Mouse (Mus musculus) gonadal fat pad, adult 2 months (tissue): Measurements from ENCODE around the gene Sec13. TPM values are rescaled to one million over a fixed set of nuclear protein-coding genes. Genes with fewer than 3 reads are reported as not detected.

Experiments
- DNase-seq: peaks from one replicate; pipeline ENCODE4 v3.0.0-alpha.2; 2012; ENCODE audit warnings: low read depth
- polyA plus RNA-seq: library from polyadenylated mRNA; depleted of rRNA; stranded (reverse); fragments of >200 nt; gene quantifications from 2 replicates; pipeline ENCODE4 v1.2.3, GENCODE M21; 2012; rRNA removed

Gene Sec13
- polyA plus RNA-seq, 1 experiment: 231 TPM

DNA sequence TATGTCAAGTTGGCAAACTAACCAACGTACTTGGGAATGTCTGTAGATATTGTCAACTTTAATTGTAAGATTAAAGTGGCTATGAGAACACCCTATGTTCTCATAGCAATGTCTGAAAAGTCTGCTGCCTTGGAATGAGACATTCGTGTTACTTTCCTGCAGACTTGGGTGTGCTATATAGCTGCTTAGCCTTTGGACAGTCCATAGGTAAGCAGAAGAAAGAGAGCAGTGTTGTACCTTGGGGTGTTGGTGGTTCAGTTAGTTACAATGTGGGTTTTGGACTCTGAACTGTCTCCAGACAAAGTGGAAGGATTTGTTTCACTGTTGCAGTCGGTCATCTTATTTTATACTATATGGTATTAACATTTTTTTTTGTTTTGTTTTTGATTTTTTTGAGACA is 27.8 kb downstream of the Sec13 start:
- no peak for DNase-seq

DNA sequence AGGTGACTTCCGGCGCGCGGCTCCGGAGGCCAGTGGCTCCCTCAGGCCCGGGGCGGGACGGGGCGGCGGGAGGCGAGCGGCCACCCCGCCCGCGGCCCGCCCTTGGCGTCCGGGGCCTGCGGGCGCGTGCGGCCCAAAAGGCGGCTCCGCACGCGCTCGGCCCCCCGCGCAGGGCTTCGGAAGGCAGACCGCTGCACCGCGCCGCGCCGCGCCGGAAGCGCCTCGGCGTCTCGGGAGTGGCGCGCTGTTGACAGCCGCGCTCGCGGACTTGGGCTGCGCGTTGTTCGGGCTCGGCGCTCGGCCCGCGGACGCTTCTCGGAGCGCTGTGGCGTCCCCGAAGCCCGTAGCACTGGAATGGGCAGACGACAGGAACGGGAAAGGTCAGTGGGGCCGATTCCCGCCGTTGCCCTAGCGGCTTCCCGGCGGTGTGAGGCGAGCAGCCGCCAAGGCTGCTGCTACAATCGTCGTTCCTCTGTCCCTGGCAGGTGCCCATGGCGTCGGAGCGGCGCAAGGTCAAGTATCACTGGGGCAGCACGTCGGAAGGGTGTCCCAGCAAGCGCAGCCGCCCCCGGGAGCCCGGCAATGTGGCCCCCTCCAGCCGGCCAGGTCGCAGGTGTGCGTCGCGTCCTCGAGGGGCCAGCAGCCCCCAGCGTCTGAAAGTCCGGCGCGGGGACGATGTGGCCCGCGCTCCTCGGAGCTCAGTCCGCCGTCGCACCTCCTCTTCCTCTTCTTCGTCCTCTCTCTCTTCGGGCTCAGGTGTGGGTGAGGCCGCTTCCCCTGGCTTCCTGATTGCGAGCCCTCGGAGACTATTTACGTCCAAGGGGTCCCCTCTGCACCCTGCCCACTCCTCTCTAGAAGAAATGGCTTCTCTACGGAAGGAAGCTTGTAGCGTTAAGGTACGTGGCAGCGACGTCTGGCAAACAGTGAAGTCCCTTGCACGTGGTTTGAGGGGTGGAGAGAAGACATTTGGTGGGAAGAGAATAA is 43.0 kb downstream of the Sec13 start:
- no peak for DNase-seq

DNA sequence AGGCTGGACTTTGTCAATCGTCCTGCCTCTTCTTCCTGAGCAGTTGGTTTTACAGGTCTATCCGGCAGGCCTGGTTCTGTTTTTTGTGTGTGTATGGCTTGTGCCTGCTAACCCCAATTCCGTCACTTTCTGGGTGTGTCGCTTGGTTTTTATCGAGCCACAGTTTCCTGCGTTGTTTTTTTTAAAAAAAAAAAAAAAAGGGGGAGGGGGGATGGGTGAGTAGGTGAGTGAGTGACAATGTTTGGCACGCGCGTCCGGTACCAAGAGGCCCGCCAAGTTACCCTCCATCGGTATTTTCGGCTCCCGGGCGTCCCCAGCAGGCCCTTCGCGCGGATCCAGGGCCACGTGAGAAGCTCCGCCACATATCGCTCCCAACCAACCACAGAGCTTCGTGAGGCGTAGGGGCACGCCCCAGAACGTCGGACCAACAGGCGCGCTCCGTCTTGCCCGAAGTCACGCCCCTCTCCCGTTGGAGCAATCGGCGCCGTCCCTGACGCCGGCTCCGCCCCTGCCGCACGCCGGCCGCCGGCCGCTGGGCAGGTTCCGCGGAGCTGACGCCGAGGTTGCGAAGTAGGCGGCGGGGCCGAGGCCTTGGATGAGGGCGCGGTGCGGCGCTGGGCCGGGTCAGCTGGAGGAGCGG is 43.8 kb downstream of the Sec13 start, which contains the start of gene Tatdn2:
Gene Tatdn2 (plus strand): TSS at position 469 of the 640 bp plus-strand sequence.
- DNase-seq: peak; percentile 78

DNA sequence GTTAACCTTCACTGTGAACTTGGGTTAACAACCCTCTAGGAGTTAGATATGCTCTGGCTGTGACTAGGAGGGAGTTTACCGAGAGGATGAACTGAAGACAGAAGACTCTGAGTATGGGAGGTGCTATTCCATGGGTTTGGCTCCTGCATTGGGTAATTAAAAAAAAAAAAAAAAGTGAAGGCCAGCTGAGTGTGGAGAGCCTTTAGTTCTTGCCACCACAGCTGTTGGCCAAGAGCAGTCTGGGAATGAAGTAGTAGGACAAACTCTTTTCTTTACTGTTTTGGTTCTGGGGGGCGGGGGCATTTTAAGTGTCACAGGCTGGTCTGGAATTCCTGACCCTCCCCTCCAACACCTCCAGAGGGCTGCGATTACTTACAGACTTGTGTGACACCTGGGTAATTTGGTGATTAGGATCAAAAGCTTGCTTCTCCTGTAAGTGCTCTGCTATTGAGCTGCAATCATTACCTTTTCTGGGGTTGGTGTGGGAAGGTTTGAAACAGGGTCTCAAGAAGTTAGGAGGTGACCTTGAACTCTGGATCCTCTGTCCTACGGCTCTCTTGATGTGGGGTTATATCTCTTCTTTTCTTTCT is 44.7 kb downstream of the Sec13 start:
- no peak for DNase-seq

DNA sequence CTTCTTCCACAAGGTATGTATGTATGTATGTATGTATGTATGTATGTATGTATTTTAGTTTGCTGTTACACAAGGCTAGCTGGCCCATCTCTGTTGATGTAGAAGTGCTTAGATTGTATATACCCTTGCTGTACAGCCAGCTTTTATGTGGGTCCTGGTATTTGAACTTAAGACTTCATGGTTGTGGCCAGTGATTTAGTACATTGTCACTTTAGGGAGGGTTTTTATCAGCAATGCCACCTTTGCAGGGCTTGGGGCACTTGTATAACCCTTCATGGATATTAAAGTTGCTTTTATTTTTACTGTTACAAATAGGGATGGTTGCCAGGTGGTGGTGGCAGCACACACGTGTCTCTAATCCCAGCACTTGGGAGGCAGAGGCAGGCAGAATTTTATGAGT is 45.3 kb downstream of the Sec13 start:
- no peak for DNase-seq

DNA sequence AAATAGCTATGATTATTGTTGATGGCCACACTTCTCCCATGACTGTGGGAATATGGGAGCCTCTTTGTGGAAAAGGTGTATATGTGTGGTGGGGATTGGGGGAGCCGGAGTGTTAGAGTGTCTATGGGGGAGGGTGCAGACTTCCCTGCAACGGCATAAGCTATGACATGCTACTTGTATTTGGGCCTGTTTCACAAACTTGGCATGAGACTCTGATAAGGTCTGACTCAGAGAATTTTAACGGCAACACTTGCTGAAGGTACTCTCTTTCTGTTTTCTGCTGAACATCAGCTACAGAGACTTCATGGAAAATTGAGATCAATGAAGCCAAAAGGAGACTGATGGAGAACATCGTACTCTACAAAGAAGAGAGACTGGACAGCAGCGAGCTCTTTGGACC is 47.2 kb downstream of the Sec13 start:
- DNase-seq: no peak

DNA sequence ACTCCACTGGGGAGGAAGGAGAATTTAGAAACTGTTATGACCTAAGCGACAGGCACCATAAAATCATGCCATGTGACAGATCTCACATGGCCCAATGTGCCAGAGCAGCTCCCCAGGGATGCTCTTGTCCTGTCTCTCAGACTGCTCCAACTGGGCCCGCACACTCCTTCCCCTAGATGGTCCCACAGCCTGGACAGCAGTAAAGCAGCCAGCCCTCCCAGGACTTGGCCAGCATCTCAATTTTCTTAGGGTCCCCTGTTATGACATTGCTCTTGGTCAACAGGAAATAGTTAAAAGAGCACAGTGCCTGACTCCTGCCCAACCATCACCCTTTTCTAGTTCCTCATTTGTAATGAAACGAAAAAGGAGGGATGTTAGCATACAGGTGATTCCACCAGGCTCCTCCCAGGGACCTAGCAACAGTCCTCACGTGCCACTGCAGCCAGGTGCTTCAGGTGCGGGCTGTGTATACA is 47.8 kb downstream of the Sec13 start:
- no peak for DNase-seq

DNA sequence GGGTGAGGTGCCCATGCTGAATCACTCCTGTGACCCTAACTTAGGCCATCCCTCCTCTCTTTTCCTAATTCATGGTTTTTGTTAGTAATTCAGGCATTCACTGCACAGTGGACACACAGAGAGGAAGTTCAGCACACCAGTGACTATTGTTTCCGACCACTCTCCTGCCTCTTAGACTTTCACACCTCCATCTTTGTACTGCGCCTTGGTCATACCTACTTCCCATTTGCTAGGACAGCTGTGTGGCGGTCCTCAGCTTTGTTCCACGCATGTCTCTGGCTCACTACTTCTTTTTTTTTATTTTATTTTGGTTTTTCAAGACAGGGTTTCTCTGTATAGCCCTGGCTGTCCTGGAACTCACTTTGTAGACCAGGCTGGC is 49.5 kb downstream of the Sec13 start:
- no peak for DNase-seq

DNA sequence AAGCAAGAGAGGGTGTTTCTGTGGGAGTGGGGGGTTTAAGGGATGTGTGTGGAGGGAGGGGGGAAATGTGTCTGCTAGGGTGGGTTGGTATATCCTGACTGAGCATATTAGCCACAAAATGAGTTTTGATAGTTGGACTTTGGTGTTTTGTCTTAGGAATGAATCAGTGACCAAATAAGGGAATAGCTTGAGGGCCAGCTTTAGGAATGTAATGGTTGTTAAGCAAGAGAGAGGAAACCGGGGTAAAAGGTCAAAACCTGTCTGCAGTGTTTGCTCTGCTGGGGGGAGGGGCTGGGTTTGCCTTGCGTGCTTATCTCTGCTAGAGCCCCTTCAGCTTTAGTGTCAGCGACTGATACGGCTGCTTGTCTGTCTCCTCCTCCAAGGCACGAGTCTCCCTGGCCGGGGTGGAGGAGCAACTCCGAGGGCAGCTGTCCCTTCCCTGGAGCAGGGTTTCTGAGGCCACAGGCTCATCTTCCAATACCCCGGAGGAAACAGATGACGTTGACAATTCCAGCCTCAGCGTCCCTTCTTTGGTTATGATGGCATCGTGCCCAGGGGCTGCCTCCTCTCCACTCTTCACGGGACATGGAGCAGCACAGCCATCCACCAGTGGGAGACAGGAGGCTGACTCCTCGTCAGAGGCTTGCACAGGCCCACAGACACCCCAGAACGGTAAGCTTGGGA is 50.0 kb downstream of the Sec13 start:
- DNase-seq: peak; percentile 50

DNA sequence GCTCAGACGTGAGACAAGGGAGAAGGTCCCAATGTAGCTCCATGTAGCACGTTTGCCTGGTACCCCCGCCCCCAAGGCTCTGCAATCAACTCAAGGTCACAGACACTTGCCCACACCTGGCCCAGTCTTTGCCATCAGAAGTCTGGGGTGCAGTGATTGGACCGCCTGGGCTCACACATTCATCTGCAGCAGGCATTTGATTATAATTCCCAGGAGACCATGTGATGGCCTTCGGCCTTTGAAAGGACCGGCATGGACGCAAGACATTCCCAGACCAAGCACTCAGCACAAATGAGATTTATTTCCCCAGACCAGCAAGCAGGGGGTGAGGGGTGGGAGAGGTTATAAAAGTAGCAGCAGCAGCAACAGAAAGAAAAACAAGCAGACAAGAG is 50.5 kb downstream of the Sec13 start:
- DNase-seq: no peak

DNA sequence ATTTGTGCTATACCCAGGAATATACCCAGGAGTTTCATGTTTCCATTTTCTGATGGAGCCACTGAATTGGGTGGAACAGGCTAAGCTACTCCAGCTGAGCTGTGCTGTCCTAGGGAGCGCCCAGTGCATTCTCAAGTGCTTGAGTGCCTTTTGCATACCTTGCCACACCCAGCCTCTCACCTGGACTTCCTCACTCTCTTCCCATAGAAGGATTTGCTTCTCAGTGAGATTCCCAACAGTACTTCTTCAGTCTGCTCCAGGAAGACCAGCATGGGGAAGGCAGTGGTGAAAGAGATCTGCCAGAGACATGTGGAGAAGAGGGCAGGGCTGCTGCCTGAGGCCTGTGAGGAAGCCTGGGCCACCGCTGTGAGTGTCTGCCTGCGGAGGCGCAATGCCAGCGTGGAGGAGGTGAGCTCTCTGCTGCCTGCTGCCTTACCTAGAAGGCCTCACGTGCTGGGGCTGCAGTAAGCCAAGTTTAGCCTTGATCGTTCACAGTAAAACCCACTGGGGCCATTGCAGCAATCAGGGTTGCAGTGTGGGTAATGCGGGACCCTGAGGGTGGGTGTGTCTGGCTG is 53.9 kb downstream of the Sec13 start:
- DNase-seq: no peak

DNA sequence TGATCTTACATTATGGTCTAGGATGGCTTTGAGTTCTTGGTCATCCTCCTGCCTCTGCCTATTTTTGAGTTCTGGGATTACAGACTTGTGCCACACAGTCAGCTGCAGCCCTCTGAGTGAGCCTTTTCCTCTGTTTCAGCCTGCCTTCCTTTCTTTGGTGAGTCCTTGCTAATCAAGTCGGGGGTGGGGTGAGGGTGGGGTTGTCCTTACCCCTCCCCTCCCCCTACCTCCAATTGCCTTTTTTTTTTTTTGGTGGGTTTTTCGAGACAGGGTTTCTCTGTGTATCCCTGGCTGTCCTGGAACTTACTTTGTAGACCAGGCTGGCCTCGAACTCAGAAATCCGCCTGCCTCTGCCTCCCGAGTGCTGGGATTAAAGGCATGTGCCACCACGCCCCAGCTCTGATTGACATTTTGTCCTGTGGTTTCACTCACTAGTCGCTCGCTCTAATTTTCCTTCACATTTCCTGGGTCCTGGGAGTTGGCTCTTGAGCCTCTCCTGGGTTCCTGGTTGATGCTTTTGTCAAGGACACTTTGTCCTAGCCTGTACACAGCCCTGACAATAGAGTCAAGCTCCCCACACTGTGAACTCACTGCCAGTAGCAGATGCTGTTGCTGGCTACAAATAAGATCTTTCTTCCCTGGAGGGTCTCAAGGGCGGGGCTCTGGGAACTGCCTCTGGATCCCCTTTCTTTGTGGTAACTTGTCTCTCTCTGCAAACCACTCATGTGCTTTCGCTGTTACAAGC is 57.3 kb downstream of the Sec13 start:
- no peak for DNase-seq

DNA sequence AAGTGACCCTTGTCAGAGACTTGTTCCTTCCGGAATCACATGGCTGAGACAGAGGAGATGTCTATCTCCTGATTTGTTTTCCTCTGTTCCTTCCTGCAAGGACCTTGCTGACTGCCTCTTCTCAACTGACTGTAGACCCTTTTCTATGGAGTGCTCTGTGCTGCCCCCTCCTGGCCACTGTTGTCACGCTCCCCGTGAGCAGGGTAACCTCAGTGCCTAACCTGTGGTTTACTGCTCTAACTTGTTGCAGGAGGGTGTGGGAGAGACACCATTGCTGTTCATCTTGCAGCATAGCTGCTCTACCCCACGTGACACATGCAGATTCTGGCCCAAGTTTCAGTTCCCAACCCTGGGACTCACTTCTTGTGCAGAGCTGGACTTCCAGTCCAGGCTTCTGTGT is 59.3 kb downstream of the Sec13 start:
- DNase-seq: no peak

DNA sequence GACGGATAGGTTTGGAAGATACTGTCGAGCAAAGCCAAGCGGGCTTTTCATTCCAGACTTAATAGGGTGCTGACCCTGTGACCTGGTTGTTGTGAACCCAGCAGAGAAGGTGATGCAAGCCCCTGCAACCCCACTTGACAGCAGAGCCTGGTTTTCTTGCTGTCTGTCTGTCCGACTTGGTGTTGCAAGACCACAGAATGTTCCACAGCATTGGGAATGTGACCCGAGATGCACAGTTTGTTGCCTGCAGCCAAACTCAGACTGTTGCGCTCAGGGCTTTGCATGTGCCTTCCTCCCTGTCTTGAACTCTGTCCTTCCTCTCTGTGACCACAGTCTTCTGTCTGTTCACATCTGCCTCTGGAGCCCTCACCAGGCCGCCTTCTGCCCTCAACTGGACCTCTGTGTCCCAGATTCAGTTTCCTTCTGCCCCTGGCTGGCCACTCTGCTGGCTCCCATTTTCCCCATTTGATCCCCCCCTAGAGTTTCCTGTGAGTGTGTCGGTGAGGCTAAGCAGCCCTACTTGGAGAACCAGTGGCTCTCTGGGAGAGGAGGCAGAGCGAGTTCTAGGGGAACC is 60.5 kb downstream of the Sec13 start:
- no peak for DNase-seq

DNA sequence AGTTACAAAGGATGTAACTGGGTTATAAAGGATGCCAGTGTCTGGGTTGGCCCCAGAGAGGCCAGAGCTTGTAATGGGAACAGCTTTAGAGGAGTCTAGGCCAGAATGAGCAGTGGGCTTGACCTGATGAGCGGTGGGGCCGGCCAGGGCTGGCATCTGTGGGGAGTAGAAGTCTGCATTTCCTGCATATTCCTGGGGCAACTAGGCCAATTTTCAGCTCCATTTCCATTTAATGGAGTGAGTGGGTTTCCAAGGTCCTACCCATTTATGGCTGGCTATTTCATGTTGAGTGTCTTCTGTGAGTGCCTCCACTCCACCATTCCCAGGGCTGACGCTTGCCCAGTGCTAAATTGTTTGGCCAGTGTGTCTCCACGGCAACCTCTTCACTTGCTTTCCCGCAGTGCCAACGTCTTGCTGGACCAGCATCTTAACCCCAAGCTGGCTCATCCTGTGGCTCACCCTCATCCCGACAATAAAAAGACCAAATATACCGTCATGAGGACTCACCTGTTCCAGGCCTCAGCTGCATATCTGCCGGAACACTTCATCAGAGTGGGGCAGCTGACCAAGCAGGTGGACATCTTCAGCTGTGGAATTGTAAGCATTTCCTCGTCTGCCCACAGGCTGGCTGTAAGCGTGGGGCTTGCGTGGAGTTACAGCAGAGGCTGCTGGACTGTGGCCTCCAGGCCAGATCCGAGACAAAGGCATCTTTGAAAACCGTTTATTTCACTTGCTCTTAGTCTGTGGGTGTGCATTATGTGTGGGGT is 62.1 kb downstream of the Sec13 start:
- no peak for DNase-seq

Other genes starting within 250 kb of the Sec13 start
- 0.09 TPM in 1 of 2 replicates, not detected in the other for gene Prrt3, start 238.8 kb downstream of the Sec13 start, polyA plus RNA-seq
- gene Emc3, start 209.1 kb downstream of the Sec13 start, polyA plus RNA-seq: 61.9 and 71.6 TPM in 2 replicates
- gene Fancd2, start 209.1 kb downstream of the Sec13 start, polyA plus RNA-seq: 1.0 and 1.2 TPM in 2 replicates
- 0.18 TPM in 1 of 2 replicates, not detected in the other for gene Fancd2os, start 140.0 kb downstream of the Sec13 start, polyA plus RNA-seq
- gene Brk1, start 136.0 kb downstream of the Sec13 start, polyA plus RNA-seq: 170 and 190 TPM in 2 replicates
- gene Vhl, start 116.8 kb downstream of the Sec13 start, polyA plus RNA-seq: 25.7 and 41.1 TPM in 2 replicates
- 44.2 and 49.0 TPM in 2 replicates for gene Irak2, start 102.3 kb downstream of the Sec13 start, polyA plus RNA-seq
- gene Tatdn2, start 43.7 kb downstream of the Sec13 start, polyA plus RNA-seq: 29.3 and 34.7 TPM in 2 replicates
- not detected in 2 replicates for gene Ghrl, start 20.9 kb downstream of the Sec13 start, polyA plus RNA-seq